Mouse (Mus musculus) stomach, postnatal 0 days (tissue): ENCODE data around the gene 4933405L10Rik.

ENCODE experiments used
- CTCF ChIP-seq: IDR thresholded peaks from 2 replicates; pipeline ENCODE4 v1.5.1; 2016; ENCODE audit warnings: antibody characterized with exemption, low read depth, mild to moderate bottlenecking, moderate library complexity
- EP300 ChIP-seq: optimal IDR thresholded peaks from 2 replicates; pipeline ENCODE3; 2016; ENCODE audit warnings: antibody characterized with exemption

DNA sequence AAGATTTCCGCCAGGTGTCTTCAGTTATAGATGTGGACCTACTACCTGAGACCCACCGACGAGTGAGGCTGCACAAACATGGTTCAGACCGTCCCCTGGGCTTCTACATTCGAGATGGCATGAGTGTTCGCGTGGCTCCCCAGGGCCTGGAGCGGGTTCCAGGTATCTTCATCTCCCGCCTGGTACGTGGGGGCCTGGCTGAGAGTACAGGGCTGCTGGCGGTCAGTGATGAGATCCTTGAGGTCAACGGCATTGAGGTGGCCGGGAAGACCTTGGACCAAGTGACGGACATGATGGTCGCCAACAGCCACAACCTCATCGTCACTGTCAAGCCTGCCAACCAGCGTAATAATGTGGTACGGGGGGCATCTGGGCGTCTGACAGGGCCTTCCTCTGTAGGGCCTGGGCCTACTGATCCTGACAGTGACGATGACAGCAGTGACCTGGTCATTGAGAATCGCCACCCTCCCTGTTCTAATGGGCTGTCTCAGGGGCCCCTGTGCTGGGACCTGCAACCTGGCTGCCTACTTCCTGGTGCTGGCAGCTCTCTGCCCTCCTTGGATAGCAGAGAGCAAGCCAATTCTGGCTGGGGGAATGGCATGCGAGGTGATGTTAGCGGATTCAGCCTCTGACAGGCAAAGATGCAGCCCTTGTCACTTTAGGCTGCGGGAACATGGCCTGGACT lies 4.6 kb upstream of the 4933405L10Rik start:
- TF ChIP-seq EP300 (no peak), CTCF (no peak)
